Mouse (Mus musculus) forebrain, embryonic 10.5 days (tissue): ENCODE measurements around the gene Golga3. TPM values are rescaled to one million over a fixed set of nuclear protein-coding genes. Genes with fewer than 3 reads are reported as not detected.

Experiments used
- DNase-seq: peaks from one replicate; pipeline ENCODE4 v3.0.0-alpha.2; 2017; ENCODE audit warnings: low spot score; ENCODE audit errors: extremely low spot score
- H3K27ac ChIP-seq: fragments of 300-500 bp; sonication (generic); 2 replicates; pipeline ENCODE4 v1.5.1; 2016; ENCODE audit warnings: mild to moderate bottlenecking
- H3K27me3 ChIP-seq: fragments of 300-500 bp; sonication (generic); 2 replicates; pipeline ENCODE4 v1.6.1; 2016; ENCODE audit warnings: mild to moderate bottlenecking; ENCODE audit not compliant: poor library complexity, severe bottlenecking
- H3K36me3 ChIP-seq: fragments of 300-500 bp; sonication (generic); replicated peaks from 2 replicates; pipeline ENCODE4 v1.6.1; 2016; ENCODE audit warnings: mild to moderate bottlenecking, moderate library complexity
- H3K4me1 ChIP-seq: fragments of 300-500 bp; sonication (generic); 2 replicates; pipeline ENCODE4 v1.6.1; 2016
- H3K4me3 ChIP-seq: fragments of 300-500 bp; sonication (generic); 2 replicates; pipeline ENCODE4 v1.5.1; 2016; ENCODE audit warnings: mild to moderate bottlenecking, moderate library complexity
- H3K9me3 ChIP-seq: fragments of 300-500 bp; sonication (generic); 2 replicates; pipeline ENCODE4 v1.6.1; 2016; ENCODE audit warnings: mild to moderate bottlenecking, moderate library complexity
- WGBS: fragments of 180-500 bp; shearing (Covaris S2); methylation state at CpG from one replicate; pipeline ENCODE4 v1.1.7; 2016; 5-methylcytosine and 5-hydroxymethylcytosine counted together
- polyA plus RNA-seq: library from polyadenylated mRNA; unstranded; fragments of >200 nt; fragmentation: Nextera tagmentation; extraction: Ambion mirVana; gene quantifications from 2 replicates; pipeline ENCODE4 v1.2.1, GENCODE M21; 2016

Gene Golga3
- polyA plus RNA-seq, 1 experiment from 2014 or later = 19.3 TPM

DNA sequence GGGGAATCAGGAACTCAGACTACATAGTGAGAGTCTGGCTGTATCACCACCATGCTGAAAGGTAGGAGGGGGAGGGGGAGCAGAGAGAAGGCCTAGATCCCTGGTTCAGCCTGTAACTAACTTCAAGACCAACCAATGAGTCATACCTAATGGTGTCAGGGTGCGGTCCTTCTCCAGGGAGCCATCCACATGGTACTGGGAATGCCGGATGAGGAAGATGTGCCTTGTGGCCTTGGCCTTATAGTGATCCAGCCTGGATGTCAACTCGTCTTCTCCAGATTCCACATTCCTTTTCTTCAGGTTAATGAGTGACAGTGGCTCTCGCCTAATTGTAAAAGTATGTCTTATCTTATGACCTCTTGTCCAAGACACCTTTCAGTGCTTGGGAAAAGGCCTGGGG, 90.4 kb downstream of the Golga3 start:
- H3K27ac ChIP-seq = no peak overlapping the region
- peaks cover 13% of the 10 kb centered on the region for H3K4me1 ChIP-seq
- WGBS = 93% methylated on average over 4 of the region's 4 CpGs
- no peak overlapping the region for H3K4me3 ChIP-seq
- no peaks in the 10 kb centered on the region for H3K9me3 ChIP-seq
- no peak for DNase-seq
- no peaks in the 10 kb centered on the region for H3K27me3 ChIP-seq
- H3K36me3 ChIP-seq = peaks cover 55% of the 10 kb centered on the region

DNA sequence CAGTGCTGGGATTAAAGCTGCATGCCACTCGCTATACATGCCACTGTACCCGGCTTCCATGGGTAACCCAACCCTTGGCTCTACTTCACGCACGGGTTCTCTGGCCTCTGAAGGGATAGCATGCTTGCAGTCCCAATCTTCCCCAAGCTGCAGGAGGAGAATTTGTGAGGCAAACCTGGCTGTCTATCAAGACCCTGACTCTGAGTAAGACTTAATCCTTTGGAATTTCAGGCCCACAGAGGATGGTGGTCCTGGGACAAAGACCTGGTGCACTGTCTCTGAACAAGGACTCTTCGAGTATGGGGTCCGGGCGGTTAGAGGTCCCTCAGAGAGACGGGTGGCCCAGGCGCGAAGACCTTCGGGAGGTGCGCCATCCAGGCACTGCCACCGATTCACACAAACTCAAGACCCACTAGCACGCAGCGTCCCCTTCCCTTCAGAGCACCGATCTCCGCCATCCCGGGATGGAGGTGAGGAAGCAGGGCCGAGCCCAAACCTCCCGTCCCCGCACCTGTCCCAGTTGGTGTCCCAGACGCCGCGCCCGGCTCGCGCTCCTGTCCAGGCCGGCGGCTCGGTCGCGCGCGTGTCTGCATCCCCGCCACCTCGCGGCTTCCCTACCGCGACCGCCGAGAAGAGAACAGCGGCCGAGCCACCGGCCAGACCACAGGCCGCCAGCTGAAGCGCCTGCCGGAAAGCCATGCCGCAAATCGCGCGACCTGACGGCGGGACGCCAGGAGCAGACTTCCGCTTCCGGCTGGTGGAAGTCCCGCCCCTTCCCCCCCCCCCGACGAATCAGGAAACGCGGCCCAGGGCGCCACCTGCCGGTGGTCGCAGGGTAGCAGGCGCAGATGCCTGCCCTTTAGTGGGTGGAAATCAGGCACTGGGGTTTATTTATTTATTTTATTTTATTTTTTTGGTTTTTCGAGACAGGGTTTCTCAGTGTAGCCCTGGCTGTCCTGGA, 92.9 kb downstream of the Golga3 start, which contains the start of gene Pgam5:
Pgam5 (minus strand) TSS at position 773 of the 961 bp plus-strand sequence.
- DNase-seq = peak; percentile 95
- under 1% methylated on average over 66 of the region's 66 CpGs for WGBS
- Histone ChIP-seq H3K27ac (peak within 1 kb of the TSS; percentile 92), H3K36me3 (peaks cover 36% of the 10 kb centered on the region), H3K4me1 (peaks cover 13% of the 10 kb centered on the region), H3K9me3 (no peaks in the 10 kb centered on the region), H3K27me3 (no peaks in the 10 kb centered on the region), H3K4me3 (peak within 1 kb of the TSS; percentile 95)

DNA sequence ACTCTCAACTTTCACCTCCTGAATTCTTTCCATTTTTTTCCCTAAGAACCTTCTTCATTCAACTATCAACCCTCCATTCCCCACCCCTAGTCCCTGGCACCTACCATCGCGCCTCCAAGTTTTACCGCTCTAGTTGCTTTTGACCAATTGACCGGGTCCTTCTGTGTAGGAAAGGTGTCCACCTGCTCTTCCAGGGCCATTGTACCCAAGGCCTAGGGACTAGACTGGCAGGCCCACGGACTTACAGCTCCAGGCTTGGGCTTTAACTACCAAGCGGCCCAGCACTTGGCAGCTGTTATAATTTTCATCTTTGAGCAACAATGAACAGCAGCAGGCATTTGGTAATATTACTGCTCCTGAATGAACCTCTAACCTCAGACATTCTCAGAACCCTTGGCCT, 93.7 kb downstream of the Golga3 start:
- WGBS = 90% methylated on average over 6 of the region's 6 CpGs
- peak overlapping the region; percentile 92; the same call in 1 of the 2 replicates for H3K27ac ChIP-seq
- H3K4me3 ChIP-seq = 0 out of 2 replicates have a peak overlapping the region, but pooled peaks have one; percentile 95
- no peak for DNase-seq
- peaks cover 13% of the 10 kb centered on the region for H3K4me1 ChIP-seq
- H3K9me3 ChIP-seq = no peaks in the 10 kb centered on the region
- H3K27me3 ChIP-seq = no peaks in the 10 kb centered on the region
- peaks cover 28% of the 10 kb centered on the region for H3K36me3 ChIP-seq

DNA sequence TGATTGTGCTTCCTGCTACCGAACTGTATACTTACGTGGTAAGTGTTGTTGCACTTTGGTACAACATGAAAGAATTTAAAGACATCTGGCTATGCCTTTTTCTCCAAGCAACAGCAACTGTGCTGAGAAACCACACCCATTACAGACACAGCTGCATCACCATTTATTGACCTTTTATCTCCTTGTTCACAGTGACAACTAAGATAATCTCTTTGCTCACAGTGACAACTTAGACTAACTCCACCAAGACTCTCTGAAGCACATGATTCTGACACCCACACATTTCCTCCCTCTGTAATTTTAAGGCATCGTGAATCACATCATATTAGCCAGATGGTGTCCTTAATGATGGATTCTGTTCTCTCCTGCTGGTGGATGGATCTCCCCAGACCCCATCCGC, 97.6 kb downstream of the Golga3 start:
- Histone ChIP-seq H3K9me3 (no peaks in the 10 kb centered on the region), H3K27me3 (no peaks in the 10 kb centered on the region), H3K4me1 (no peaks in the 10 kb centered on the region; the same call in 1 of the 2 replicates), H3K4me3 (no peak overlapping the region), H3K36me3 (no peaks in the 10 kb centered on the region), H3K27ac (no peak overlapping the region)
- DNase-seq = no peak
- WGBS = 91% methylated on average over 4 of the region's 4 CpGs

DNA sequence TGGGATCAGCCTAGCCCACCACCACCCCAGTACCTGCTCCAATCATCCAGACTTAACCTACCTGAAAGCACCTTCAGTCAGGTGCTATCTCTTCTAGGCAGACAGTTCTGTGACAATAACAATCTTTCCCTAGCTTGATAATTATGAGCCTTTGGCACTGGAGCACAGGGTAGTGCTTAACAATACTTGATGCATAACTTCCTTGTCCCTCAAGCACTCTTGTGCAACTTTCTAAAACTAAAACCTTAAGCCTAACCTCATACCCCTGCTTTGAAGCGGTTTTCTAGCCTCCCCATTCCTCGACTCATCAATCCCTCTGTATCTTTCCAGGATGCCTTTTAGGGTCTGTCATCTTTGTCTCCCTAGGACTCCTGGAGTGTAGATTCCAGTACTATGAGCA, 98.3 kb downstream of the Golga3 start:
- Histone ChIP-seq H3K27me3 (no peaks in the 10 kb centered on the region), H3K36me3 (no peaks in the 10 kb centered on the region), H3K27ac (no peak overlapping the region), H3K4me3 (no peak overlapping the region), H3K9me3 (no peaks in the 10 kb centered on the region), H3K4me1 (no peaks in the 10 kb centered on the region)
- 79% methylated on average over 2 of the region's 2 CpGs for WGBS
- DNase-seq = no peak

Other genes with a start within 250 kb of the Golga3 start
- gene Zfp932, start 180.2 kb upstream of the Golga3 start, polyA plus RNA-seq = 25.3 and 25.9 TPM in 2 replicates
- gene Gm17655, start 104.2 kb upstream of the Golga3 start, polyA plus RNA-seq = 6.1 and 6.4 TPM in 2 replicates
- gene Gm35315, start 82.3 kb upstream of the Golga3 start, polyA plus RNA-seq = 3.5 and 3.8 TPM in 2 replicates
- gene Plcxd1, start 76.7 kb upstream of the Golga3 start, polyA plus RNA-seq = 1.3 and 1.5 TPM in 2 replicates
- 32.8 and 32.9 TPM in 2 replicates for gene Gtpbp6, start 68.5 kb upstream of the Golga3 start, polyA plus RNA-seq
- 7.0 and 7.4 TPM in 2 replicates for gene Zfp605, start 66.6 kb upstream of the Golga3 start, polyA plus RNA-seq
- 44.7 and 46.0 TPM in 2 replicates for gene Chfr, start 40.9 kb upstream of the Golga3 start, polyA plus RNA-seq
- gene Ankle2, start 54.3 kb downstream of the Golga3 start, polyA plus RNA-seq = 28.5 and 30.2 TPM in 2 replicates
- 102 and 105 TPM in 2 replicates for gene Pgam5, start 93.2 kb downstream of the Golga3 start, polyA plus RNA-seq
- gene Pxmp2, start 109.5 kb downstream of the Golga3 start, polyA plus RNA-seq = 15.3 and 15.6 TPM in 2 replicates
- gene Pole, start 109.6 kb downstream of the Golga3 start, polyA plus RNA-seq = 52.2 and 60.3 TPM in 2 replicates
- 0.49 and 0.74 TPM in 2 replicates for gene P2rx2, start 166.5 kb downstream of the Golga3 start, polyA plus RNA-seq
- not detected in 2 replicates for gene Lrcol1, start 168.0 kb downstream of the Golga3 start, polyA plus RNA-seq